ENCODE assay signal across 14 mouse cellular contexts in the genomic region with DNA sequence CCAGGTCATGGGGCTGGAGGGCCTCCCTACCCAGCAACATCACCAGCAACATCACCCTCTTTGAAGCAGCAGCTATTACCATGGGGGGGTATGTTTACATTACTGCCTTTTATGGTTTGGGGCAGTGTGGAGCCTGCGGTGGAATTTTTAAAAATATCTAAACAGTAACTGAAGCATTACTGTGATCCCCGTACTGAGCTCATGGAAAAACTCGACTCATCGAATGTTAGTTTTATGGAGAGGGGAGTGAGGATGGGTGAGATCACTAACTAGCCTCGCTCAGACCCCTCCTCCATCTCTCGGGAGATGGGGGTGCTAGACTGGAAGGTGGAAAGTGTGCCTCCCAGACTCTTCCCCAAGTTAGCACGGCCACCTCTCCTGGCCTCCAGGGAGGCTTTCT. TPM values are rescaled to one million over a fixed set of nuclear protein-coding genes. Genes with fewer than 3 reads are reported as not detected.
A peak's percentile ranks its signal among the peaks of the same experiment; 100 is the strongest.
DNase-seq lines count a peak whose midpoint lies in the region; ATAC-seq and TF ChIP-seq lines count a peak whose summit lies in the region.
"Had no signal": no experiment of that assay in that cellular context is flagged by ENCODE, and none has a peak within 500 bp of the region (broad histone marks: within the 10 kb centered on the region; RNA-seq: fewer than 3 reads in every experiment).

No protein-coding gene starts in this region.

- DNase-seq in kidney, postnatal 0 days (ENCODE audit: low spot score): peak; percentile 59
- no peak for DNase-seq in kidney, adult 11 months
- DNase-seq in embryonic facial prominence, embryonic 11.5 days (ENCODE audit: low spot score): no peak
- no peak for DNase-seq in midbrain, embryonic 14.5 days
- no peak for DNase-seq in left cerebral cortex, adult 11 months (ENCODE audit: low spot score)
- DNase-seq: cerebellum, adult 2 months; thymus, adult 2 months had no signal

- no peak overlapping the region for H3K9ac ChIP-seq in kidney, postnatal 0 days (ENCODE audit: low read depth, low read length)
- no peak overlapping the region for H3K9ac ChIP-seq in embryonic facial prominence, embryonic 11.5 days (replicated peaks; ENCODE audit: low read length)
- H3K9ac ChIP-seq in intestine, embryonic 15.5 days: no peak overlapping the region
- no peak overlapping the region for H3K9ac ChIP-seq in stomach, embryonic 14.5 days (replicated peaks; ENCODE audit: low read depth, low read length)
- no peak overlapping the region for H3K9ac ChIP-seq in midbrain, embryonic 14.5 days (replicated peaks; ENCODE audit: low read length)
- H3K9ac ChIP-seq: liver, embryonic 14.5 days had no signal

- no peak overlapping the region for H3K4me3 ChIP-seq in kidney, postnatal 0 days (replicated peaks; ENCODE audit: low read depth, low read length)
- H3K4me3 ChIP-seq in embryonic facial prominence, embryonic 11.5 days (ENCODE audit: low read depth, low read length): no peak overlapping the region
- H3K4me3 ChIP-seq in intestine, embryonic 15.5 days (replicated peaks): no peak overlapping the region
- no peak overlapping the region for H3K4me3 ChIP-seq in stomach, embryonic 14.5 days (ENCODE audit: low read depth, low read length)
- no peak overlapping the region for H3K4me3 ChIP-seq in midbrain, embryonic 14.5 days (replicated peaks; ENCODE audit: low read depth, low read length)
- H3K4me3 ChIP-seq: left cerebral cortex, adult 2 months had no signal

- H3K36me3 ChIP-seq in kidney, postnatal 0 days (ENCODE audit: insufficient read depth, low read length): no peaks in the 10 kb centered on the region
- no peaks in the 10 kb centered on the region for H3K36me3 ChIP-seq in embryonic facial prominence, embryonic 11.5 days (replicated peaks; ENCODE audit: control insufficient read depth, insufficient read depth, low read depth, low read length)
- no peaks in the 10 kb centered on the region for H3K36me3 ChIP-seq in intestine, embryonic 15.5 days
- no peaks in the 10 kb centered on the region for H3K36me3 ChIP-seq in stomach, embryonic 14.5 days (ENCODE audit: control insufficient read depth, insufficient read depth, low read length)
- no peaks in the 10 kb centered on the region for H3K36me3 ChIP-seq in midbrain, embryonic 14.5 days (ENCODE audit: control insufficient read depth, insufficient read depth, low read length)

- no peaks in the 10 kb centered on the region for H3K9me3 ChIP-seq in kidney, postnatal 0 days (replicated peaks; ENCODE audit: low read length)
- H3K9me3 ChIP-seq in embryonic facial prominence, embryonic 11.5 days (replicated peaks; ENCODE audit: control insufficient read depth, low read length): no peaks in the 10 kb centered on the region
- H3K9me3 ChIP-seq in intestine, embryonic 15.5 days: no peaks in the 10 kb centered on the region
- H3K9me3 ChIP-seq in stomach, embryonic 14.5 days (ENCODE audit: control insufficient read depth, low read depth, low read length): no peaks in the 10 kb centered on the region
- no peaks in the 10 kb centered on the region for H3K9me3 ChIP-seq in midbrain, embryonic 14.5 days (ENCODE audit: control insufficient read depth, low read length)

- no peak overlapping the region for H3K4me2 ChIP-seq in kidney, postnatal 0 days (ENCODE audit: low read length)
- H3K4me2 ChIP-seq in embryonic facial prominence, embryonic 11.5 days (ENCODE audit: low read depth, low read length): no peak overlapping the region
- H3K4me2 ChIP-seq in intestine, embryonic 15.5 days (replicated peaks): 0 out of 2 replicates have a peak overlapping the region, but pooled peaks have one; percentile 11
- peak overlapping the region; percentile 13; the same call in 1 of the 2 replicates for H3K4me2 ChIP-seq in stomach, embryonic 14.5 days (replicated peaks; ENCODE audit: low read depth, low read length)
- no peak overlapping the region for H3K4me2 ChIP-seq in midbrain, embryonic 14.5 days (ENCODE audit: low read length)

- no peak for ATAC-seq in kidney, postnatal 0 days (replicated peaks; ENCODE audit: low FRiP score, low read depth)
- no peak for ATAC-seq in embryonic facial prominence, embryonic 11.5 days (replicated peaks; ENCODE audit: insufficient number of reproducible peaks, low FRiP score, low TSS enrichment, low read depth)
- peak; percentile 19; the same call in 1 of the 2 replicates for ATAC-seq in intestine, embryonic 15.5 days
- peak; percentile 25; the same call in 1 of the 2 replicates for ATAC-seq in stomach, embryonic 14.5 days (ENCODE audit: insufficient number of reproducible peaks, insufficient read depth, low FRiP score, low read depth)
- no peak for ATAC-seq in midbrain, embryonic 14.5 days (ENCODE audit: low FRiP score, low TSS enrichment)

- H3K4me1 ChIP-seq in kidney, postnatal 0 days (replicated peaks; ENCODE audit: insufficient read depth, low read length): peaks cover 19% of the 10 kb centered on the region; the same call in 1 of the 2 replicates
- peaks cover 10% of the 10 kb centered on the region for H3K4me1 ChIP-seq in embryonic facial prominence, embryonic 11.5 days (ENCODE audit: control insufficient read depth, insufficient read depth, low read length)
- H3K4me1 ChIP-seq in intestine, embryonic 15.5 days (replicated peaks): peaks cover 54% of the 10 kb centered on the region
- H3K4me1 ChIP-seq in stomach, embryonic 14.5 days (ENCODE audit: control insufficient read depth, insufficient read depth, low read length): peaks cover 36% of the 10 kb centered on the region
- peaks cover 6% of the 10 kb centered on the region for H3K4me1 ChIP-seq in midbrain, embryonic 14.5 days (ENCODE audit: control insufficient read depth, insufficient read depth, low read length)

- no peaks in the 10 kb centered on the region for H3K27me3 ChIP-seq in kidney, postnatal 0 days (ENCODE audit: insufficient read depth, low read length)
- no peaks in the 10 kb centered on the region for H3K27me3 ChIP-seq in embryonic facial prominence, embryonic 11.5 days (ENCODE audit: control insufficient read depth, insufficient read depth, low read length)
- 0 out of 2 replicates have a peak, but pooled peaks cover 4% of the 10 kb centered on the region for H3K27me3 ChIP-seq in intestine, embryonic 15.5 days (replicated peaks)
- H3K27me3 ChIP-seq in stomach, embryonic 14.5 days (ENCODE audit: control insufficient read depth, insufficient read depth, low read length): no peaks in the 10 kb centered on the region
- peaks cover 21% of the 10 kb centered on the region for H3K27me3 ChIP-seq in midbrain, embryonic 14.5 days (ENCODE audit: control insufficient read depth, insufficient read depth, low read length)

- H3K27ac ChIP-seq in kidney, postnatal 0 days: no peak overlapping the region
- H3K27ac ChIP-seq in embryonic facial prominence, embryonic 11.5 days (replicated peaks; ENCODE audit: low read depth, low read length): peak overlapping the region; percentile 20; the same call in 1 of the 2 replicates
- peak overlapping the region; percentile 72 for H3K27ac ChIP-seq in intestine, embryonic 15.5 days
- peak overlapping the region; percentile 84 for H3K27ac ChIP-seq in stomach, embryonic 14.5 days (ENCODE audit: low read length)
- H3K27ac ChIP-seq in midbrain, embryonic 14.5 days (replicated peaks; ENCODE audit: low read depth, low read length): no peak overlapping the region
- H3K27ac ChIP-seq: left cerebral cortex, adult 2 months; liver, embryonic 14.5 days had no signal

- no peak for TF ChIP-seq CTCF in kidney, postnatal 0 days (IDR thresholded peaks at IDR 0.05; ENCODE audit: low read depth)

- WGBS in kidney, postnatal 0 days: 13% methylated on average over 7 of the region's 7 CpGs
- WGBS in embryonic facial prominence, embryonic 11.5 days: 46% methylated on average over 7 of the region's 7 CpGs
- WGBS in intestine, embryonic 15.5 days: 21% methylated on average over 7 of the region's 7 CpGs
- 13% methylated on average over 7 of the region's 7 CpGs for WGBS in stomach, embryonic 14.5 days
- 75% methylated on average over 7 of the region's 7 CpGs for WGBS in midbrain, embryonic 14.5 days

RNA-seq across cellular contexts. Expression of a gene that starts 2.1 kb away (rescaled TPM):
- 116 and 133 TPM in 2 replicates for polyA plus RNA-seq in kidney, postnatal 0 days (2015; fragmentation: Nextera tagmentation; extraction: Ambion mirVana)
- polyA plus RNA-seq in embryonic facial prominence, embryonic 11.5 days (2014; fragmentation: Nextera tagmentation; extraction: Ambion mirVana): 85.8 and 93.6 TPM in 2 replicates
- polyA plus RNA-seq in intestine, embryonic 15.5 days (2015; fragmentation: Nextera tagmentation; extraction: Ambion mirVana): 120 and 123 TPM in 2 replicates
- polyA plus RNA-seq in stomach, embryonic 14.5 days (2014; fragmentation: Nextera tagmentation; extraction: Ambion mirVana): 123 and 134 TPM in 2 replicates
- 0.63 and 2.7 TPM in 2 replicates for polyA plus RNA-seq in midbrain, embryonic 14.5 days (2014; fragmentation: Nextera tagmentation; extraction: Ambion mirVana)

RNA-seq across cellular contexts. Expression of a gene that starts 58.9 kb away (rescaled TPM):
- polyA plus RNA-seq in kidney, postnatal 0 days (2015; fragmentation: Nextera tagmentation; extraction: Ambion mirVana): 0.88 and 1.2 TPM in 2 replicates
- polyA plus RNA-seq in embryonic facial prominence, embryonic 11.5 days (2014; fragmentation: Nextera tagmentation; extraction: Ambion mirVana): not detected in 2 replicates
- 12.4 and 13.2 TPM in 2 replicates for polyA plus RNA-seq in intestine, embryonic 15.5 days (2015; fragmentation: Nextera tagmentation; extraction: Ambion mirVana)
- not detected in 2 replicates for polyA plus RNA-seq in stomach, embryonic 14.5 days (2014; fragmentation: Nextera tagmentation; extraction: Ambion mirVana)
- not detected in 2 replicates for polyA plus RNA-seq in midbrain, embryonic 14.5 days (2014; fragmentation: Nextera tagmentation; extraction: Ambion mirVana)
- polyA plus RNA-seq: cerebellum, adult 2 months; frontal cortex, adult 2 months; gonadal fat pad, adult 2 months; heart, postnatal 0 days; thymus, adult 2 months had no signal

Comparison
In these comparisons a context has a peak if more than half of its experiments do, and no peak if none do; other contexts are left out.
1. ATAC-seq: peak in intestine, embryonic 15.5 days (single experiment) and stomach, embryonic 14.5 days (single experiment); none in kidney, postnatal 0 days (single experiment), embryonic facial prominence, embryonic 11.5 days (single experiment) and midbrain, embryonic 14.5 days (single experiment).
2. H3K27ac ChIP-seq: peak in embryonic facial prominence, embryonic 11.5 days (single experiment), intestine, embryonic 15.5 days (single experiment) and stomach, embryonic 14.5 days (single experiment); none in kidney, postnatal 0 days (single experiment) and midbrain, embryonic 14.5 days (single experiment).
3. H3K4me2 ChIP-seq: peak in intestine, embryonic 15.5 days (single experiment) and stomach, embryonic 14.5 days (single experiment); none in kidney, postnatal 0 days (single experiment), embryonic facial prominence, embryonic 11.5 days (single experiment) and midbrain, embryonic 14.5 days (single experiment).
4. RNA of a gene that starts 2.1 kb away (polyA plus RNA-seq): 120 to 123 TPM in intestine, embryonic 15.5 days, 123 to 134 TPM in stomach, embryonic 14.5 days, 116 to 133 TPM in kidney, postnatal 0 days and 85.8 to 93.6 TPM in embryonic facial prominence, embryonic 11.5 days; 0.63 to 2.7 TPM in midbrain, embryonic 14.5 days; every median in the first group is over 10 times any median in the second.